Mouse (Mus musculus) mouse embryonic stem cell (cell line): Measurements from ENCODE around the gene Telo2.

Experiments used
- in situ Hi-C, 2 experiments: fragments of 300-500 bp; cut with MboI; formaldehyde crosslinking; loops; 1 replicate in 1 of 2; 3 replicates in 1 of 2; pipeline ENCODE4 v1.14.3; 2019 to 2020; ENCODE audit warnings: low sequenced_read_pairs in 2 of 2, low pct_unique_long_range_greater_than_20kb in 1 of 2, mixed read lengths in 1 of 2; ENCODE audit not compliant: unreplicated experiment in 1 of 2

Gene Telo2

GRCm38 (mm10) chr17:25065189-25065588 is 50.6 kb downstream of the Telo2 start:
- in situ Hi-C loops: no loop called here

GRCm38 (mm10) chr17:25064351-25064750 is 51.4 kb downstream of the Telo2 start:
- in situ Hi-C loops: no loop called here

- in situ Hi-C loops: no loop called here
Observed at GRCm38 (mm10) chr17:25063872-25064271, 51.9 kb downstream of the Telo2 start.

- in situ Hi-C loops: no loop called here
Observed at GRCm38 (mm10) chr17:25063261-25063660, 52.5 kb downstream of the Telo2 start.

- in situ Hi-C loops: no loop called here
Observed at GRCm38 (mm10) chr17:25057041-25057440, 58.7 kb downstream of the Telo2 start.

- in situ Hi-C loops: no loop called here
Observed at GRCm38 (mm10) chr17:25053274-25053673, 62.5 kb downstream of the Telo2 start.
